Mouse (Mus musculus) embryonic facial prominence, embryonic 12.5 days (tissue): ENCODE data around the gene Spa17. TPM values are rescaled to one million over a fixed set of nuclear protein-coding genes. Genes with fewer than 3 reads are reported as not detected.

ENCODE experiments used
- ATAC-seq: fragments of 200-750 bp; cut with Nextera tagmentation; 2 replicates; pipeline ENCODE4 v1.8.0; 2017; ENCODE audit not compliant: insufficient number of reproducible peaks, insufficient read depth, low FRiP score, low TSS enrichment
- H3K27ac ChIP-seq: fragments of 300-500 bp; sonication (generic); 2 replicates; pipeline ENCODE4 v1.5.1; 2016; ENCODE audit warnings: mild to moderate bottlenecking
- H3K27me3 ChIP-seq: fragments of 300-500 bp; sonication (generic); 2 replicates; pipeline ENCODE4 v1.6.1; 2016; ENCODE audit warnings: mild to moderate bottlenecking, moderate library complexity
- H3K36me3 ChIP-seq: fragments of 300-500 bp; sonication (generic); 2 replicates; pipeline ENCODE4 v1.6.1; 2016; ENCODE audit warnings: mild to moderate bottlenecking
- H3K4me1 ChIP-seq: fragments of 300-500 bp; sonication (generic); 2 replicates; pipeline ENCODE4 v1.6.1; 2016
- H3K4me2 ChIP-seq: fragments of 300-500 bp; sonication (generic); replicated peaks from 2 replicates; pipeline ENCODE4 v1.6.1; 2016; ENCODE audit warnings: mild to moderate bottlenecking, moderate library complexity
- H3K4me3 ChIP-seq: fragments of 300-500 bp; sonication (generic); 2 replicates; pipeline ENCODE4 v1.5.1; 2016; ENCODE audit warnings: mild to moderate bottlenecking
- H3K9ac ChIP-seq: fragments of 300-500 bp; sonication (generic); 2 replicates; pipeline ENCODE4 v1.6.1; 2016; ENCODE audit warnings: mild to moderate bottlenecking, moderate library complexity
- H3K9me3 ChIP-seq: fragments of 300-500 bp; sonication (generic); 2 replicates; pipeline ENCODE4 v1.6.1; 2016; ENCODE audit warnings: mild to moderate bottlenecking, moderate library complexity
- WGBS: fragments of 180-500 bp; shearing (Covaris S2); methylation state at CpG from one replicate; pipeline ENCODE4 v1.1.7; 2016; 5-methylcytosine and 5-hydroxymethylcytosine counted together
- polyA plus RNA-seq: library from polyadenylated mRNA; unstranded; fragments of >200 nt; fragmentation: Nextera tagmentation; extraction: Ambion mirVana; gene quantifications from 2 replicates; pipeline ENCODE4 v1.2.1, GENCODE M21; 2016

Gene Spa17
- polyA plus RNA-seq, 1 experiment from 2014 or later, result 10.0 TPM

- no peak overlapping the region for H3K4me3 ChIP-seq
- H3K27me3 ChIP-seq, result peaks cover 19% of the 10 kb centered on the region
- H3K36me3 ChIP-seq, result no peaks in the 10 kb centered on the region
- H3K9me3 ChIP-seq, result no peaks in the 10 kb centered on the region
- ATAC-seq, result no peak
- peaks cover 17% of the 10 kb centered on the region for H3K4me1 ChIP-seq
- WGBS, result 66% methylated on average over 3 of the region's 3 CpGs
- H3K4me2 ChIP-seq, result no peak overlapping the region
- no peak overlapping the region for H3K9ac ChIP-seq
- no peak overlapping the region for H3K27ac ChIP-seq
These were observed 57.2 kb downstream of the Spa17 start for GRCm38 (mm10) chr9:37556366-37556765.

GRCm38 (mm10) chr9:37554838-37555748, 58.4 kb downstream of the Spa17 start, which contains the start of gene Siae:
Gene Siae, plus strand, starts transcription at chr9:37555698.
- Histone ChIP-seq H3K4me1 (peaks cover 17% of the 10 kb centered on the region), H3K27me3 (peaks cover 32% of the 10 kb centered on the region), H3K9ac (no peak within 1 kb of the TSS), H3K27ac (no peak within 1 kb of the TSS), H3K4me2 (no peak within 1 kb of the TSS), H3K36me3 (no peaks in the 10 kb centered on the region), H3K9me3 (no peaks in the 10 kb centered on the region), H3K4me3 (no peak within 1 kb of the TSS)
- no peak for ATAC-seq
- 23% methylated on average over 7 of the region's 7 CpGs for WGBS

- 75% methylated on average over 1 of the region's 1 CpGs for WGBS
- H3K27me3 ChIP-seq, result peaks cover 40% of the 10 kb centered on the region
These were observed 59.2 kb downstream of the Spa17 start for GRCm38 (mm10) chr9:37554279-37554678.

More at GRCm38 (mm10) chr9:37554279-37554678, 59.2 kb downstream of the Spa17 start:
- Histone ChIP-seq H3K4me3 (no peak overlapping the region), H3K4me2 (no peak overlapping the region), H3K27ac (no peak overlapping the region), H3K4me1 (peaks cover 17% of the 10 kb centered on the region), H3K9ac (no peak overlapping the region), H3K9me3 (no peaks in the 10 kb centered on the region), H3K36me3 (no peaks in the 10 kb centered on the region)
- ATAC-seq, result no peak

Other genes with a start within 250 kb of the Spa17 start
- gene Hepacam, start 246.4 kb downstream of the Spa17 start, polyA plus RNA-seq, result 0.10 TPM in 1 of 2 replicates, not detected in the other
- 7.7 and 8.9 TPM in 2 replicates for gene Robo4, start 211.8 kb downstream of the Spa17 start, polyA plus RNA-seq
- gene Robo3, start 180.5 kb downstream of the Spa17 start, polyA plus RNA-seq, result 2.7 TPM in 2 replicates
- 43.1 and 44.7 TPM in 2 replicates for gene Msantd2, start 124.4 kb downstream of the Spa17 start, polyA plus RNA-seq
- gene Esam, start 85.6 kb downstream of the Spa17 start, polyA plus RNA-seq, result 34.0 and 38.3 TPM in 2 replicates
- 1.0 and 1.1 TPM in 2 replicates for gene Vsig2, start 74.5 kb downstream of the Spa17 start, polyA plus RNA-seq
- 6.7 and 6.9 TPM in 2 replicates for gene Nrgn, start 60.8 kb downstream of the Spa17 start, polyA plus RNA-seq
- gene Siae, start 58.0 kb downstream of the Spa17 start, polyA plus RNA-seq, result 7.3 and 7.8 TPM in 2 replicates
- 154 and 157 TPM in 2 replicates for gene Tbrg1, start 43.6 kb upstream of the Spa17 start, polyA plus RNA-seq
- gene Panx3, start 55.5 kb upstream of the Spa17 start, polyA plus RNA-seq, result 2.4 and 2.6 TPM in 2 replicates
- gene Olfr160, start 102.5 kb upstream of the Spa17 start, polyA plus RNA-seq, result not detected in 2 replicates
- gene Olfr874, start 131.4 kb upstream of the Spa17 start, polyA plus RNA-seq, result not detected in 2 replicates
- not detected in 2 replicates for gene Olfr875, start 158.1 kb upstream of the Spa17 start, polyA plus RNA-seq
- gene Olfr876, start 189.3 kb upstream of the Spa17 start, polyA plus RNA-seq, result not detected in 2 replicates
- gene Olfr877, start 240.5 kb upstream of the Spa17 start, polyA plus RNA-seq, result not detected in 2 replicates